In the genomic region with DNA sequence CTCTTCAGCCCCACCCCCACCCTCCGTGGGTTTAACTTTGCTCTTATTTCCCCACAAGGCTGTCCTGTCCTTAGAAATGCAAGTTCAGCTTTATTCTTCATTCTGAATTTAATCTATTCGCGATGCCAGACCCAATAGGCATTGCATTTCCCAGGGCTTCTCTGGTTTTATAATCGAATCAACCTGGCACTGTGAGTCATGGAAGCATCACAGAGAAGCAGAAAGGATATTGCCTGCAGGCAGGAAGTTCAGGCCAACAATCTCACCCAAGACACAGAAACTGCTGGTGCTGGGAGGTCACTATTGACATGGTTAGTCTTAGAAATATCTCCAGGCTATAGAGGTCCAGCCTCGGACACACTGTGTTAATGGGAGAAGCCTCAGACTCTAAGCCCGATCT, we compare ENCODE assay signal across 12 mouse cellular contexts. TPM values are rescaled to one million over a fixed set of nuclear protein-coding genes. Genes with fewer than 3 reads are reported as not detected.
"Had no signal": no experiment of that assay in that cellular context is flagged by ENCODE, and none has a peak within 500 bp of the region (broad histone marks: within the 10 kb centered on the region; RNA-seq: fewer than 3 reads in every experiment).

No protein-coding gene starts in this region.

- DNase-seq: lung, adult 18-20 months; lung, embryonic 14.5 days; lung, postnatal 10 days; lung, postnatal 4 days; midbrain, embryonic 14.5 days; right cerebral cortex, postnatal 14 days; thymus, adult 18-20 months; thymus, postnatal 14 days; thymus, postnatal 36 days had no signal

RNA-seq across cellular contexts. Expression of a gene that starts 28.0 kb away (rescaled TPM):
- total RNA-seq: megakaryocyte-erythroid progenitor cell, adult 5-6 weeks had no signal

RNA-seq across cellular contexts. Expression of a gene that starts 30.4 kb away (rescaled TPM):
- total RNA-seq: megakaryocyte, adult 5-6 weeks; megakaryocyte-erythroid progenitor cell, adult 5-6 weeks had no signal

RNA-seq across cellular contexts. Expression of a gene that starts 30.5 kb away (rescaled TPM):
- total RNA-seq: megakaryocyte, adult 5-6 weeks; megakaryocyte-erythroid progenitor cell, adult 5-6 weeks; neutrophil, adult 5-6 weeks had no signal
